Mouse (Mus musculus): ENCODE data around the gene Nubpl.
A peak's percentile ranks its signal among the peaks of the same experiment; 100 is the strongest.
"Not testable (repeated sequence)": the region's sequence is repeated elsewhere in the genome, so short reads cannot be mapped to it uniquely, and the experiment has no call there.

Gene Nubpl

GRCm38 (mm10) chr12:52097650-52098070 is at the start of gene Nubpl:
Gene Nubpl, plus strand, starts transcription at chr12:52097737.
- peak; percentile 90 for DNase-seq (ENCODE audit: low read depth, low spot score)

- DNase-seq (ENCODE audit: low read depth, low spot score) = no peak
Measured at GRCm38 (mm10) chr12:52049324-52049723, 48.2 kb upstream of the Nubpl start.

- not testable (repeated sequence) for DNase-seq (ENCODE audit: low read depth, low spot score)
Measured at GRCm38 (mm10) chr12:52079296-52079695, 18.2 kb upstream of the Nubpl start.

GRCm38 (mm10) chr12:52097049-52097649 is 388 bp upstream of the Nubpl start:
- DNase-seq (ENCODE audit: low read depth, low spot score) = no peak

GRCm38 (mm10) chr12:52120276-52120675 is 22.7 kb downstream of the Nubpl start:
- no peak for DNase-seq (ENCODE audit: low read depth, low spot score)

DNA sequence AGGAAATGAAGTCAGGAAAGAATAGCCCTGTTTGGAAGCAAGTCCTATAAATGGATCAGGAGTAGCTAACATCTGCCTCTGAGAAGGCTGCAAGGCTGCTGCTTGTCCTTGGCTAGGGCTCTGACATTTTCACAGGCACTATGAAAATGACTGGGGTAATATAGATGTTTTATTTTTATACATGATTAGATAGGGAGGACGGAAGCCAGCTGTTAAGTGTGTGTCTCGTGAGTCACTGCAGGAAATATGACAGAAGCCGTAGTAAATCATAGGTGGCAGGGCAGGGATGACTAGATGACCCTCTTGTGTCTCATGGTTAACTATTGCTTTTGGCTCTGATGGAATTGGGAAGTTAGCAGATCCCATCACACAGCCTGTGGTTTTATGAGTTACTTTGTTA is 28.9 kb downstream of the Nubpl start:
- no peak for DNase-seq (ENCODE audit: low read depth, low spot score)

DNA sequence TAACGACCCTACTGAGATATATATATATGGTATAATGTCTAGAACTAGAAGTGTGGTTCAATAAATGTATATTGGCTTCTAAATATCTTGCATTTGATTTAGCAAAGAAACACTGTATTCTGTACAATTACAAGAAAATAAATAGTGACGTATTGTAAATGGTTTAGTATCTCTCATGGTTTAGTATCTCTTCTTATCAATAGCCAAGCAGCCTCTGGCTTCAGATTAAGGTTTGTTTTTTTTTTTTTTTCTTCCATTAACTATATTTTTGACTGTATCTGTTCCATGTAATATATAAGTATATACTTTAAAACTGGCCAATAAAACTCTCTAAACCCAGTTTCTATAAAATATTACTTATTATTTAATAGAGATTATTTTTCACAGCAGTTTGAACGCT is 31.5 kb downstream of the Nubpl start:
- DNase-seq (ENCODE audit: low read depth, low spot score) = no peak

DNA sequence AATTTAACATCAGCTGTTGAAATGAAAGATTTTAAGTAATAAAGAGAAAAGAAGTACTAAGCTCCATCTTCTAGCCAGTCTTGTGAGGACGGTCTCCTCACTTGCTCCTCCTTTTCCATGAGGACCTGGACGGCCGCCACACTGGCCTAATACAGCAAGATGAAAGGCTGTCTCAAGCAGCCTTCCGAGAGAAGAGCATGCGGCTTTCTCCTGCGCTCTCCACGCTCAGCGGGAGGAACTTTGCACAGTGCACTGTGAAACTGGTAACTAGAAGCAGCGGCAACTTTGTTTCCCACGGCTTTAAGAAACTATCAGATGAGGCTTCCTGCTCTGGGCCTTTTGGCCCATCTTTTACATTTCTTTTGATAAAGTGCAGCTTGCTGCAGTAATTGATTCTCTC is 34.7 kb downstream of the Nubpl start:
- no peak for DNase-seq (ENCODE audit: low read depth, low spot score)

- DNase-seq (ENCODE audit: low read depth, low spot score) = no peak
Measured at GRCm38 (mm10) chr12:52138296-52138695, 40.8 kb downstream of the Nubpl start.

DNA sequence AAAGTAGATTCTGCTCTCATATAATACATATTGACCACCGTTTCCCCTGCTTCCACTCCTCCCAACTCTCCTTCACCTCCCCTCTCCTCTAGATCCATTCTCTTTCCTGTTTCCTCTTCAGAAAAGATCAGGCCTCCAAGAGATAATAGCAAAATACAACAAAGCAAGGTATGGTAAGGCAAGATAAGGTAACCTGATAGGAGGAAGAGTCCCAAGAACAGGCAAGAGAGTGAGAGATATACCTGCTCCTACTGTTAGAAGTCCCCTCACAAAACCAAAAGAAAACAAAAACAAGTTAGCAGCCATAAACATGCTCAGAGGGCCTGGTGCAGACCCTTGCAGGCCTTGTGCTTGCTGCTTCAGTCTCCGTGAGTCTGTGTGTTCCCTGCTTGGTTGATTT is 49.1 kb downstream of the Nubpl start:
- DNase-seq (ENCODE audit: low read depth, low spot score) = no peak

DNA sequence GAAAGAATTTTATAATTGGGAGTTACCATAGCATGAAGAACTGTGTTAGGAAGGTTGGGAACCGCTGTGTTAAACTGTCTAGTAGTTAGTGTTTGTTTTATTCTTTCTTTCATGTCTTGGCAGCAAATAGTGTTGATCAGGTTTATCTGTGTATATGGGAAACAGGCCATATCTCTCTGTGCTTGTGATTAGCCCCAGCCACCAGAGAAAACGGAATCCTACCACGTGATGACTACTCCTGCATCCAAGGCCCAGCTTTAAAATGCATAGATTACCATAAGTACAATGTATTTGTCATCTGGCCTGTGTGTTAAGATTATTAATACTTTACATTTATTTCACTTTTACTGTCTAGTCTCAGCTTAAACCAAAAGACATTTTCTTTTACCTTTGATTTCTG is 51.9 kb downstream of the Nubpl start:
- DNase-seq (ENCODE audit: low read depth, low spot score) = no peak

DNA sequence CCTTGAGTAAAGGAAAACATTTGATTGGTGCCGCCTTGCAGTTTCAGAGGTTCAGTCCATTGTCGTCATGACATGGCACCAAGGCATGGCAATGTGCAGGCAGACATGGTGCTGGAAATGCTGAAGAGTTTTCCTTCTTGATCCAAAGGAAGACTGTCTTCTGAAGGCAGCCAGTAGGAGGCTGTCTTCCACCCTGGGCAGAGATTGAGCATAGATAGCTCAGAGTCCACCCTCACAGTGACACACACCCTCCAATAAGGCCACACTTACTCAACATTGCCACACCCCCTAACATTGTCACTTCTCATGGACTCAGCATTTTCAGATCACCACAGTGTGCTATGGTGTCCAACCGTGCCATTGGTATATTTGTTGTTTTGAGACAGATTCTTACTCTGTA is 54.5 kb downstream of the Nubpl start:
- no peak for DNase-seq (ENCODE audit: low read depth, low spot score)

DNA sequence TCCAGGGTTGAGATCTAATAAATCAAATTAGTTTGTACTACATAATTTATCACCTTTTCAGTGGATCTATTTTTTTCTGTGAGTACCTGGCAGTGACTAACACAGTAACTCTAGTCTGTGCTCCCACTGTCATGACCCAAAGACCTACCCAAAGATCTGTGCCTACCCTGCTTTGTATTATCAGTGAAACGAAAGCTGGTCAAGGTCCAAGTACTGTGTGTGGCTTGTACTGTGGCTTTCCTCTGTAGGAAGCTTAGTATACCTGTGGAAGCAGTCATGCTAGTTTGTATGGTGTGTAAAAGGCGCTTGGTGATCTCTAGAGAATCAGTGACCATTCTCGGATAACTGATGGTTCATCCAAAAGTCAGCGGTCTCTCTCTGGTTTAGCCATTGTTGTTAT is 57.4 kb downstream of the Nubpl start:
- no peak for DNase-seq (ENCODE audit: low read depth, low spot score)

GRCm38 (mm10) chr12:52164414-52164813 is 66.9 kb downstream of the Nubpl start:
- no peak for DNase-seq (ENCODE audit: low read depth, low spot score)

DNA sequence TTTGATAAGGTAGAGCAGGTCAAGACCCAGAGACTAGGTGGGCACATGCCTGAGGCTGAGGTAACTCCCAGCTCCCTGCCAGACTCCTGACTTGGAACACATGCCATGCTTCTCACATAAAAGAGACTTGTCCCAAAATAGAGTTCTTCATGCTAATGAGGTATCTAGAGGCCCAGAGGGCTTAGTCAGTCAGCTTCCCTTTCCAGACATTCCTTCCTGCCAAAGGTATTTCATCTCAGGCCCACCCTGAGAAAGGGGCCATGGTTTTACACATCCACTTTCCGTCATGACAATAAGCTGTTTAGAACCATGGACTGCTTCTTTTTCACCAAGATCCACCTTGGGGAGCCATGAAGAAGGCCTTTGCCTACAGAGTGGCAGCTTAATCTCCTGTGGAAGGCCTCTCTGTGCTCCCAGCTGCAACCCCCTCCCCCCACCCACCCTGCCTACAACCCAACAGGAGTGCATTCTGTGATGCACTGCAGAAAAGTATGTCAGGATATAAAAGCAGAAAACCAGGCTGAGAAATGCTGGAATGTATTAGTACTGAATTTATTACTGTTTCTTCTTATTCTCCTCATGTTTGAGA is 88.8 kb downstream of the Nubpl start:
- no peak for DNase-seq (ENCODE audit: low read depth, low spot score)

DNA sequence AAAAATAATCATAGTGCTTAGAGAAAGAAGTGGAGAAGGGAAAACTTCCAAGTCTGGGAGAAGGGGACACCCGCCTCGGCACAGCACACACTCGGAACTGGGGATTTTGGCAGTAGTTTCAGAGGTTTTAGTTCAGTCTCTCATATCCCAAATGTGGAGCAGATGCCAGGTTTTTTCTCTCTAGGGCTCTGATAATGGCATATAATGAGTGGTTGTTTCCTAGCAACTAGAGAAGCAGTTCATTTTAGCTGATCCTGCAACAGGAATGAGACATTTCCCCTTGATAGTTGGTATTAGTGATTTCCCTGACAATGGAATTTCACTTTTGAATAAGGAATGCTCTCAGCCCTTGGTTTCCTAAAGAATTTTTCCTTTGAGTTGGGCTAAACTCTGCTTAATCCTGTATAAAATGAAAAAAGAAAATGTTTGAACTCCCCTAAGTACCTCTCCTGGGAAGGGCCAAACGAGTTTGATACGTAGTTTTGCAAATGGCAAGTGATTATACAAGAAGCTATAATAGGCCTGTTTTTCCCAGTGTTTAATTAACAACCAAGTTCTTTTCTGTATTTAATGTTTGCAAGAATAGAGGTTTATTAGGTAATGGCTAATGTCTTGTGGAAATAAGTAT is 89.5 kb downstream of the Nubpl start:
- peak; percentile 63 for DNase-seq (ENCODE audit: low read depth, low spot score)

GRCm38 (mm10) chr12:52198471-52198870 is 100.9 kb downstream of the Nubpl start:
- DNase-seq (ENCODE audit: low read depth, low spot score) = no peak

DNA sequence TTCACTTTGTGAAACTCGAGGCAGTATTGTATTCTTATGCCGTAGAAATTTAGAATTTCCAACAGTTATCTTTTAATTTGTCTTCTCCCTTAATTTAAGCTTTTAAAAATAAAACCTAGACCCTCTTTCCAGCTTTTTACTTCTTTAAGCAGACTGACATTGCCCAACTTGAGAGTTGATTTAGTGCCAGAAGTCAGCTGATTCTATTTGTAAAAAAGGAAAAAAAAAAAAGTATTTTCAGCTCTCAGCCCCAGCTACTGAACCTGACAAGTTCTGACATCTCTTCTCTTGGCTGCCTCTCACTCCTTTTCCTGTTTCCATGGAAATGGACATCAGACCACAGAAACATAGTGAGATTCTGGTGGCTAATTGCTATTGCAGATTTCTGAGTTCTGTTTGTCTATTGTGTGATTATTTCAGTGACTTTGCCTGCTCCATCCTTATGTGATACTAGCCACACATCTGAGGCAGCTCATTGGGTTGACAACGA is 111.6 kb downstream of the Nubpl start:
- DNase-seq (ENCODE audit: low read depth, low spot score) = peak; percentile 41

GRCm38 (mm10) chr12:52211144-52211543 is 113.6 kb downstream of the Nubpl start:
- DNase-seq (ENCODE audit: low read depth, low spot score) = no peak

DNA sequence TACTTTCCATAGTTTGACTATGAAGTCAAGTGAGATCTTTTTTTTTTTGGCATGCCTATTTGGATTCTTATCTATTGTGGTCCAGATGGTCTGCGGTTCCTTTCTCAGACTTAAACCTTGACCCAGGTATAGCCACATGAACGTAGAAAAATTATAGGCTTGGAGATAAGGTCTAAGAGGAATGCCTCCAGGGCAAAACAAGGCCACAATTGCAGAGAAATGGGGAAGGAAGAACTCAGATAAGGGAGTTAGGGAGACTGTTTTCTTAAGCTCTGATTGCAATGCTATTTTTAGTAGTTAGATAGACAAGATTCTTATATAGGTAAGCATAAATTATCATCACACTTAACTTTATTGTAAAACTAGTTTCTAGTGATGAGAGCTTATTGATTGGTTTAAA is 117.3 kb downstream of the Nubpl start:
- DNase-seq (ENCODE audit: low read depth, low spot score) = no peak

DNA sequence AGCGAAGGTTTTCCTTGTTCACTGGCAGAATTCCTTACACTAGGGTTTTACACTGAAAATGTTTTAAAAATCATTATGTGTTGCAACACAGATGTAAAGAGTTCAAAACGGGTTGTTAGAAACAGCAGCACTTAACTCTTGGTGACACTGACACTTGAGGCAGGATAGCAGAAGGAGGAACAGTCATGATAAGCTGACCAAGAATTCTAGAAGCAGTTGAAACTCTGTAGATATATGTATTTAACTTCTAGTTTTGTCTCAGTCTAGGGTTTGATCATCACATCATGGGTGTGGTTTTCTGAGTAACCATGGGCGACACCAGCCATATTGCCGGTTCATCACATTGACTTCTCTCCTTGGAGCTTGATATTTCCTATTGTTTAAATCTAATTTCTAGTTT is 127.4 kb downstream of the Nubpl start:
- DNase-seq (ENCODE audit: low read depth, low spot score) = no peak

GRCm38 (mm10) chr12:52228746-52229145 is 131.2 kb downstream of the Nubpl start:
- DNase-seq (ENCODE audit: low read depth, low spot score) = no peak

DNA sequence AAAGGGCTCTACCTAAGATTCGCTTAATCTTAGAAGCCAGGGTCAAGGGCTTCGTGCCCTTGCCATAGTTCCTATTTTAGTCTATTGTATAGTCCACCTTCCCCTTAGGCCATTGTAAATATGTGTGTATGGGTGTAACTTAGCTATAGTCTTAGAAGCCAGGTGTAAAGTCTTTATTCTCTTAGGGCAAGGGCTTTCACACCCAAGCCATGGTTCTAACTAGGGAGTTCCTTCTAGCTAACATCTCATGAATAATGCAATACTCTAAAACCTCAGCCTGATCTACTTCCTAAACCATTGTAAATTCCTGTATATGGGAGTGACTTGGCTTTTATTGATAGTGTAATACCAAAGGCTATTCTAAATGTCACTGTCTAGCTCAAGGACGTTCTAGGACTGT is 134.4 kb downstream of the Nubpl start:
- not testable (repeated sequence) for DNase-seq (ENCODE audit: low read depth, low spot score)

Measured in telencephalon, adult 2 months (tissue).